Mouse (Mus musculus) myocyte (in vitro differentiated cells): ENCODE measurements around the gene Rapgef4. TPM values are rescaled to one million over a fixed set of nuclear protein-coding genes. Genes with fewer than 3 reads are reported as not detected.

Source experiments
- H3K27me3 ChIP-seq: one replicate; pipeline ENCODE4 v1.6.1; 2011; ENCODE audit not compliant: control insufficient read depth, insufficient read depth, insufficient read length
- H3K36me3 ChIP-seq: one replicate; pipeline ENCODE4 v1.6.1; 2011; ENCODE audit not compliant: control insufficient read depth, insufficient read depth
- H3K4me2 ChIP-seq: one replicate; pipeline ENCODE4 v1.6.1; 2011; ENCODE audit warnings: low read depth, control low read depth
- H3K4me3 ChIP-seq: one replicate; pipeline ENCODE4 v1.5.1; 2011; ENCODE audit warnings: mild to moderate bottlenecking, control low read depth, moderate library complexity
- H3K79me2 ChIP-seq: one replicate; pipeline ENCODE4 v1.6.1; 2011; ENCODE audit not compliant: control insufficient read depth, insufficient read depth
- H3ac ChIP-seq: one replicate; pipeline ENCODE4 v1.6.1; 2011; ENCODE audit not compliant: control insufficient read depth, insufficient read length
- CEBPB ChIP-seq: IDR thresholded peaks from 2 replicates; pipeline ENCODE4 v1.6.1; 2011; ENCODE audit warnings: mild to moderate bottlenecking, moderate library complexity; ENCODE audit not compliant: poor library complexity, insufficient read depth, severe bottlenecking
- E2F4 ChIP-seq: IDR thresholded peaks from one replicate; pipeline ENCODE4 v1.6.1; 2011; ENCODE audit warnings: mild to moderate bottlenecking, control low read depth, moderate library complexity; ENCODE audit not compliant: insufficient read depth
- MAX ChIP-seq: IDR thresholded peaks from one replicate; pipeline ENCODE4 v1.6.1; 2011; ENCODE audit warnings: low read depth, mild to moderate bottlenecking, control low read depth
- MYOD1 ChIP-seq, 3 experiments: IDR thresholded peaks; one replicate each; pipeline ENCODE4 v1.6.1; 2011; ENCODE audit warnings: control low read depth in 2 of 3, low read depth in 2 of 3, mild to moderate bottlenecking in 2 of 3, moderate library complexity in 1 of 3; ENCODE audit not compliant: insufficient read length in 2 of 3, control insufficient read depth in 1 of 3
- MYOG ChIP-seq, 3 experiments: IDR thresholded peaks; one replicate each; pipeline ENCODE4 v1.6.1; 2011; ENCODE audit warnings: control low read depth in 2 of 3, low read depth in 2 of 3, mild to moderate bottlenecking in 2 of 3; ENCODE audit not compliant: insufficient read length in 2 of 3, control insufficient read depth in 1 of 3, insufficient read depth in 1 of 3
- POLR2A ChIP-seq: IDR thresholded peaks from one replicate; pipeline ENCODE4 v1.6.1; 2011; ENCODE audit warnings: low read depth, mild to moderate bottlenecking, control low read depth, moderate library complexity; ENCODE audit not compliant: insufficient read length
- POLR2AphosphoS2 ChIP-seq: IDR thresholded peaks from one replicate; pipeline ENCODE4 v1.6.1; 2011; ENCODE audit warnings: low read depth, control low read depth; ENCODE audit not compliant: insufficient read length
- REST ChIP-seq: IDR thresholded peaks from one replicate; pipeline ENCODE4 v1.6.1; 2011; ENCODE audit warnings: mild to moderate bottlenecking, control low read depth, moderate library complexity; ENCODE audit not compliant: insufficient read depth, insufficient read length
- SRF ChIP-seq: IDR thresholded peaks from one replicate; pipeline ENCODE4 v1.6.1; 2011; ENCODE audit warnings: low read depth; ENCODE audit not compliant: control insufficient read depth, insufficient read length
- TCF12 ChIP-seq: IDR thresholded peaks from one replicate; pipeline ENCODE4 v1.6.1; 2011; ENCODE audit warnings: mild to moderate bottlenecking, control low read depth; ENCODE audit not compliant: poor library complexity, insufficient read depth, severe bottlenecking
- TCF3 ChIP-seq: IDR thresholded peaks from one replicate; pipeline ENCODE4 v1.6.1; 2011; ENCODE audit warnings: low read depth, control low read depth; ENCODE audit not compliant: insufficient read length
- USF1 ChIP-seq: IDR thresholded peaks from one replicate; pipeline ENCODE4 v1.6.1; 2011; ENCODE audit warnings: low read depth, mild to moderate bottlenecking, control low read depth, moderate library complexity
- polyA plus RNA-seq: library from polyadenylated mRNA; unstranded; fragments of >200 nt; fragmentation: generic; extraction: Trizol; gene quantifications from one replicate; pipeline ENCODE4 v1.2.1, GENCODE M21; 2012; ENCODE audit warnings: missing spikeins

Rapgef4 gene
- polyA plus RNA-seq, 1 experiment: 0.28 TPM

DNA sequence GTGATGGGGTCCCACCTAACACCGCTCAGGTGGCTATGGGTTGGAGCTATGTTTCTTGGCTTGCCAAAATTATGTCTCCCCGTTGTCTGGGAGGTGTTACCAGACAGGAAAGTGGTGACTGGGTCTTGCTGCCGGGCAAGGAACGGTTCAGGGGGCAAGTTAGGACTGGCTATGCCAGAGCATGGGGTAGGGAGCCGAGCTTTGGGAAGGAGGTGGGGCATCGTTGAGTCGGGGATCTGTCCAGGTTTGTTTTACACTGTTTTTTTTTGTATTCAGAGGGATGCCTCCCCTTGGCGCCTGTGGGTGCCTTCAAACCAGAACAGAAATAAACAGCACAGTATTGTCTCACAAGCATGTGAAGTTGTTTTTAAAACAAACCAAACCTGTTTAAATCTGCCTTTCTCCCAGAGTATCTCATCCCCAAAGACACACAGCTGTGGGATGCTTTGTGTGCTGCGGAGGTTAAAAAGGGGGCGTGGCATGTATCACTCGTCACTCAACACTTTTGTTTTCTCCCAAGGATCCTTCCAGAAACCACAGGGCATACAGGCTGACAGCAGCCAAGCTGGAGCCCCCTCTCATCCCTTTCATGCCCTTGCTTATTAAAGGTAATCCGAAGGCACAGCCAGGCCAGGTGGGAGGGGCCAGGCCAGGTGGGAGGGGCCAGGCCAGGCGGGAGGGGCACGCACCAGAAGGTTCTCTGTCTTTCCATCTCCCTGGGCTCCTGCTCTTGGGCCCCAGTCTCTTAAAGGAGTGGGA, 260.9 kb downstream of the Rapgef4 start:
- no peak overlapping the region for H3K4me3 ChIP-seq
- H3K27me3 ChIP-seq: no peaks in the 10 kb centered on the region

GRCm38 (mm10) chr2:72242910-72243675, 262.1 kb downstream of the Rapgef4 start:
- TF ChIP-seq CEBPB: no peak

More for the DNA sequence above, 260.9 kb downstream of the Rapgef4 start:
- H3K4me2 ChIP-seq: peak overlapping the region; percentile 31
- no peaks in the 10 kb centered on the region for H3K36me3 ChIP-seq
- no peak for TF ChIP-seq CEBPB
- no peak for TF ChIP-seq E2F4
- TF ChIP-seq POLR2A: no peak
- no peak for TF ChIP-seq REST
- no peak for TF ChIP-seq SRF
- TF ChIP-seq MAX: no peak
- TF ChIP-seq USF1: no peak
- no peak for TF ChIP-seq MYOD1 (IDR thresholded peaks at IDR 0.05; ENCODE audit: control insufficient read depth in 1 of 3, insufficient read length in 2 of 3, low read depth in 2 of 3)
- TF ChIP-seq TCF12: no peak
- no peak for TF ChIP-seq MYOG (IDR thresholded peaks at IDR 0.05; ENCODE audit: control insufficient read depth in 1 of 3, insufficient read depth in 1 of 3, insufficient read length in 2 of 3, low read depth in 2 of 3)
- no peak for TF ChIP-seq TCF3
- TF ChIP-seq POLR2AphosphoS2: no peak
- no peak overlapping the region for H3ac ChIP-seq
- H3K79me2 ChIP-seq: no peaks in the 10 kb centered on the region

DNA sequence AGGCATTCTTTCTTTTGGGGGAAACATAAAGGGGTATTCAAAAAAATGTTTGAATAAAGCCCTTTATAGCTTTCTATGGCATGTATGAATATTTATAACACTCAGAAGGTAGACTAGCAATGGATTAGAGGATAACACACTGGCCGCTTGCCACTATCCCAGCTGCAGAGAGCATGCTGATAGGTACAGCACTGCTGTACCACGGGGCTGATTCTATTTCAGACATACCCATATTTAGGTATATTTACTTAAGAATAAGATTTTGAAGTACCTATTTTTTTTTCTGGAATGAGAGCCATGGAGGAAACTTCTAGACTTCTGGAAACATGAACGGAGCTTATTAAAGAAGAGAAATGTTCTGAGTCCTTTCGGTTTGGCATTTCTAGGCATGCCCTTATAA, 264.6 kb downstream of the Rapgef4 start:
- Histone ChIP-seq H3K27me3 (no peaks in the 10 kb centered on the region), H3K4me3 (no peak overlapping the region), H3K36me3 (no peaks in the 10 kb centered on the region), H3K79me2 (no peaks in the 10 kb centered on the region), H3ac (no peak overlapping the region), H3K4me2 (no peak overlapping the region)
- TF ChIP-seq CEBPB: no peak
- no peak for TF ChIP-seq USF1
- TF ChIP-seq MYOD1 (IDR thresholded peaks at IDR 0.05; ENCODE audit: control insufficient read depth in 1 of 3, insufficient read length in 2 of 3, low read depth in 2 of 3): no peak
- TF ChIP-seq MYOG (IDR thresholded peaks at IDR 0.05; ENCODE audit: control insufficient read depth in 1 of 3, insufficient read depth in 1 of 3, insufficient read length in 2 of 3, low read depth in 2 of 3): no peak
- no peak for TF ChIP-seq MAX
- TF ChIP-seq POLR2A: no peak
- no peak for TF ChIP-seq E2F4
- TF ChIP-seq TCF3: no peak
- TF ChIP-seq TCF12: no peak
- TF ChIP-seq POLR2AphosphoS2: no peak
- TF ChIP-seq SRF: no peak
- TF ChIP-seq REST: no peak

More at GRCm38 (mm10) chr2:72242910-72243675, 262.1 kb downstream of the Rapgef4 start:
- no peaks in the 10 kb centered on the region for H3K27me3 ChIP-seq
- no peaks in the 10 kb centered on the region for H3K36me3 ChIP-seq
- H3K4me3 ChIP-seq: no peak overlapping the region
- no peak overlapping the region for H3ac ChIP-seq
- H3K79me2 ChIP-seq: no peaks in the 10 kb centered on the region
- no peak overlapping the region for H3K4me2 ChIP-seq

DNA sequence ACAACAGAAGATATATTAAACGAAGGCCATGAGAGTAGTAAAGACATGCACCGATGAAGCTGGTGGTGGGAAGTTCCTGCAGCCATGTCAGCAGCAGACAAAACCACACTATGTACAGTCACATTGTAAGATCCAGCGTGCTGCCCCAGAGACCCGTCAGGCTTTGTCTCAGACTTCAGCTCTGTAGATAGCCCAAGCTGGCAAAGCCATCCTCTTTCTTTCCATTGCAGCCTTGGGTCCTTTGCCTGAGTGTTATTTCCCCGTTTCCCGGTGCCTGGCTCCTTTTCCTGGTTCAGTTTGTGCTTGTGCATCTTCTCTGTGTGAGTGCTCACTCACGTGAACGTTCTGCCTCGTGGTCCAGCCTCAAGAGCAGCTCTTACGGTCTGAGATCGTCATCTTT, 265.3 kb downstream of the Rapgef4 start:
- no peak overlapping the region for H3K4me3 ChIP-seq
- no peak overlapping the region for H3ac ChIP-seq
- TF ChIP-seq MYOG (IDR thresholded peaks at IDR 0.05; ENCODE audit: control insufficient read depth in 1 of 3, insufficient read depth in 1 of 3, insufficient read length in 2 of 3, low read depth in 2 of 3): no peak
- no peak for TF ChIP-seq SRF
- TF ChIP-seq TCF12: no peak
- no peak for TF ChIP-seq POLR2A
- TF ChIP-seq POLR2AphosphoS2: no peak
- no peak for TF ChIP-seq TCF3
- TF ChIP-seq MYOD1 (IDR thresholded peaks at IDR 0.05; ENCODE audit: control insufficient read depth in 1 of 3, insufficient read length in 2 of 3, low read depth in 2 of 3): no peak
- TF ChIP-seq CEBPB: no peak
- no peak for TF ChIP-seq REST
- no peak for TF ChIP-seq USF1
- TF ChIP-seq MAX: no peak
- TF ChIP-seq E2F4: no peak
- no peaks in the 10 kb centered on the region for H3K79me2 ChIP-seq
- H3K27me3 ChIP-seq: no peaks in the 10 kb centered on the region
- no peaks in the 10 kb centered on the region for H3K36me3 ChIP-seq
- no peak overlapping the region for H3K4me2 ChIP-seq
